Mouse (Mus musculus) small intestine, adult 2 months (tissue): ENCODE data around the gene Zbtb24. TPM values are rescaled to one million over a fixed set of nuclear protein-coding genes. Genes with fewer than 3 reads are reported as not detected.
A peak's percentile ranks its signal among the peaks of the same experiment; 100 is the strongest.

Experiments used
- H3K27ac ChIP-seq: fragments of 200-500 bp; 2 replicates; pipeline ENCODE4 v1.5.1; 2012; ENCODE audit warnings: low read depth, low read length, control low read depth, inconsistent platforms; ENCODE audit not compliant: insufficient read depth
- H3K27me3 ChIP-seq: fragments of 200-500 bp; 2 replicates; pipeline ENCODE4 v1.6.1; 2012; ENCODE audit warnings: mild to moderate bottlenecking, moderate library complexity, low read length, inconsistent platforms; ENCODE audit not compliant: control insufficient read depth, insufficient read depth
- H3K36me3 ChIP-seq: fragments of 200-500 bp; 2 replicates; pipeline ENCODE4 v1.6.1; 2012; ENCODE audit warnings: mild to moderate bottlenecking, low read length, control low read depth, inconsistent platforms; ENCODE audit not compliant: control insufficient read depth, insufficient read depth
- H3K4me1 ChIP-seq: fragments of 200-500 bp; 2 replicates; pipeline ENCODE4 v1.6.1; 2012; ENCODE audit warnings: low read length, inconsistent platforms, mixed read lengths; ENCODE audit not compliant: control insufficient read depth, insufficient read depth, insufficient read length
- H3K4me3 ChIP-seq: fragments of 200-500 bp; 2 replicates; pipeline ENCODE4 v1.5.1; 2012; ENCODE audit warnings: low read depth, mild to moderate bottlenecking, control low read depth, inconsistent platforms, low read length, moderate library complexity
- CTCF ChIP-seq: fragments of 200-500 bp; IDR thresholded peaks from 2 replicates; pipeline ENCODE4 v1.5.1; 2012; ENCODE audit warnings: low read depth, mild to moderate bottlenecking, control low read depth, inconsistent platforms, low read length, moderate library complexity, mixed read lengths; ENCODE audit not compliant: insufficient replicate concordance, insufficient read length; ENCODE audit errors: extremely low read depth
- POLR2A ChIP-seq: fragments of 200-500 bp; IDR thresholded peaks from 2 replicates; pipeline ENCODE4 v1.6.1; 2012; ENCODE audit warnings: low read depth, mild to moderate bottlenecking, control low read depth, inconsistent platforms, low read length, moderate library complexity
- WGBS: fragments of 180-500 bp; shearing (Covaris S2); methylation state at CpG from one replicate; pipeline ENCODE4 v1.1.7; 2018; 5-methylcytosine and 5-hydroxymethylcytosine counted together
- polyA plus RNA-seq: library from polyadenylated mRNA; depleted of rRNA; stranded (reverse); fragments of >200 nt; gene quantifications from 2 replicates; pipeline ENCODE4 v1.2.3, GENCODE M21; 2012

Gene Zbtb24
- polyA plus RNA-seq, 1 experiment = 15.7 TPM

DNA sequence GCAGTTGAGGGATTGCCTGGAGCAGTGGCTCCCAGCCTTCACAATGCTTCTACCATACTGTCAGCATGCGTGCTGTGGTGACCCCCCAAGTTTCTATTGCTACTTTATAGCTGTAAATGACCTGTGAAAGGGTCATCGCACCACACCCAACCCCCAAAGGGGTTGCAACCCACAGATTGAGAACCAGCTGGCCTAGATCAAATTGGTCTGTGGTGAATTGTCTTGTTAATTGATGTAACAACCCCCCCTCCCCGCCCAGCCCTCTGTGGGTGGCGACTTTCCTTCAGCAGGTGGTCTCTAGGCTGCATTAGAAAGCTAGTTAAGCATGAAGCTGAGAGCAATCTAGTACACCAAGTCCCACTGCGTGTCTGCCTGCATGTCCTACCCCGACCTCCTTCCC lies 17.1 kb downstream of the Zbtb24 start:
- no peak overlapping the region for H3K27ac ChIP-seq
- WGBS = 87% methylated on average over 6 of the region's 6 CpGs
- TF ChIP-seq POLR2A (no peak), CTCF (no peak)
- no peak overlapping the region for H3K4me3 ChIP-seq
- peaks cover 26% of the 10 kb centered on the region for H3K36me3 ChIP-seq
- H3K27me3 ChIP-seq = no peaks in the 10 kb centered on the region
- peaks cover 9% of the 10 kb centered on the region; the same call in 1 of the 2 replicates for H3K4me1 ChIP-seq

- TF ChIP-seq POLR2A (no peak), CTCF (no peak)
- WGBS = 34% methylated on average over 3 of the region's 3 CpGs
- H3K27ac ChIP-seq = peak overlapping the region; percentile 97
- no peaks in the 10 kb centered on the region for H3K27me3 ChIP-seq
- H3K4me3 ChIP-seq = no peak overlapping the region
- H3K36me3 ChIP-seq = peaks cover 5% of the 10 kb centered on the region; the same call in 1 of the 2 replicates
- peaks cover 30% of the 10 kb centered on the region for H3K4me1 ChIP-seq
These were observed 20.5 kb downstream of the Zbtb24 start for GRCm38 (mm10) chr10:41470693-41471092.

DNA sequence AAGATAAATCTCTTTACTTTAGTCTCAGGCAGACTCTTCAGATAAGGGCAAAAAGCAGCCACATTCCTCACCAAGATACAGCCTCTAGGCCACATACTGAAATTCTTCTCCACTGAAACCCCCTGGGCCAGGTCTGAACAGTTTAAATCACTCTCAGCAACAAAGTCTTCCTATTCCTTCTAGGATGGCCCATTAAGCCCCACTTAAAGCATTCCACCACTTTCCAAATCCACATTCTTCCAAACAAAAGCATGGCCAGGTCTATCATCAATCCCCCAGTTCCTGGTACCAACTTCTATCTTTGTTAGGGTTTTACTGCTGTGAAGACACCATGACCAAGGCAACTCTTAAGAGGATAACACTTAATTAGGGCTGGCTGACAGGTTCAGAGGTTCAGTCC lies 22.4 kb downstream of the Zbtb24 start:
- no peaks in the 10 kb centered on the region for H3K27me3 ChIP-seq
- H3K36me3 ChIP-seq = 0 out of 2 replicates have a peak, but pooled peaks cover under 1% of the 10 kb centered on the region
- peaks cover 34% of the 10 kb centered on the region for H3K4me1 ChIP-seq
- H3K4me3 ChIP-seq = no peak overlapping the region
- TF ChIP-seq CTCF = no peak
- no peak for TF ChIP-seq POLR2A
- peak overlapping the region; percentile 97 for H3K27ac ChIP-seq

GRCm38 (mm10) chr10:41472962-41473481 lies 22.8 kb downstream of the Zbtb24 start:
- H3K4me1 ChIP-seq = peaks cover 36% of the 10 kb centered on the region
- no peak overlapping the region for H3K4me3 ChIP-seq
- WGBS = 41% methylated on average over 5 of the region's 5 CpGs
- no peaks in the 10 kb centered on the region for H3K36me3 ChIP-seq
- peak overlapping the region; percentile 97 for H3K27ac ChIP-seq
- no peak for TF ChIP-seq POLR2A
- no peak for TF ChIP-seq CTCF
- no peaks in the 10 kb centered on the region for H3K27me3 ChIP-seq

- Histone ChIP-seq H3K27me3 (no peaks in the 10 kb centered on the region), H3K36me3 (peaks cover 8% of the 10 kb centered on the region), H3K4me3 (no peak overlapping the region), H3K27ac (peak overlapping the region; percentile 97), H3K4me1 (peaks cover 37% of the 10 kb centered on the region)
- no peak for TF ChIP-seq POLR2A
- no peak for TF ChIP-seq CTCF
- 12% methylated on average over 6 of the region's 6 CpGs for WGBS
These were observed 23.7 kb downstream of the Zbtb24 start for GRCm38 (mm10) chr10:41473782-41474468.

- Histone ChIP-seq H3K36me3 (peaks cover 16% of the 10 kb centered on the region), H3K27ac (peak overlapping the region; percentile 97), H3K27me3 (no peaks in the 10 kb centered on the region), H3K4me3 (no peak overlapping the region), H3K4me1 (peaks cover 36% of the 10 kb centered on the region)
- WGBS = 15% methylated on average over 1 of the region's 1 CpGs
- no peak for TF ChIP-seq POLR2A
- TF ChIP-seq CTCF = no peak
These were observed 24.8 kb downstream of the Zbtb24 start for GRCm38 (mm10) chr10:41474981-41475391.

- peak within 1 kb of the TSS; percentile 71 for H3K4me3 ChIP-seq
- no peaks in the 10 kb centered on the region for H3K27me3 ChIP-seq
- 1% methylated on average over 35 of the region's 35 CpGs for WGBS
- H3K4me1 ChIP-seq = peaks cover 34% of the 10 kb centered on the region
- TF ChIP-seq CTCF = no peak
- peak; percentile 71 for TF ChIP-seq POLR2A
- H3K27ac ChIP-seq = peak within 1 kb of the TSS; percentile 97
- peaks cover 27% of the 10 kb centered on the region for H3K36me3 ChIP-seq
These were observed 26.2 kb downstream of the Zbtb24 start, which contains the start of gene Mical1 for GRCm38 (mm10) chr10:41476171-41477017. Gene Mical1, plus strand, starts transcription at chr10:41476314.

- 6% methylated on average over 9 of the region's 9 CpGs for WGBS
- Histone ChIP-seq H3K27ac (peak overlapping the region; percentile 89), H3K4me3 (peak overlapping the region; percentile 71), H3K27me3 (no peaks in the 10 kb centered on the region), H3K4me1 (peaks cover 31% of the 10 kb centered on the region), H3K36me3 (peaks cover 32% of the 10 kb centered on the region)
- TF ChIP-seq POLR2A (no peak), CTCF (no peak)
These were observed 26.8 kb downstream of the Zbtb24 start for GRCm38 (mm10) chr10:41477018-41477277.
